Mouse (Mus musculus) cerebellum, adult 11 months (tissue): Measurements from ENCODE around the gene 1700066M21Rik.

Experiments used
- DNase-seq: peaks from one replicate; pipeline ENCODE4 v3.0.0; 2022

Gene 1700066M21Rik

DNA sequence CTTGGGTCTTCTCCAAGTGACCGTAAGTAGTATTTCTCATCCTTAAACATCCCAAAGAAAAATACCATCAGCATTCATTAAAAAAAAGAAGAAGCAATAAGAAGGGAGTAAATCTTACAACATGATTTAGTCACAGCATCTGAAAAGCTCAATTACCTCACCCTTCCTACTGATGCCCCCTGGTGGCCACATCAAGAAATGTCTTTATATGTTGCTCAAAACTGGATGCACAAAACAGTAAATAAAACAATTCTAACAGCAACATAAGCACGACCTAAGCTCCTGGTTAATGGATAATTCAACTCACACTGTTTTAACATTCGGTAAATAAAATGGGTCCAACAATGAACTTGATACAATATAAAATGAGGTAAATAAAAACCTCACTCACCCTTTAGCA is 16.6 kb downstream of the 1700066M21Rik start:
- DNase-seq, result peak; percentile 31

DNA sequence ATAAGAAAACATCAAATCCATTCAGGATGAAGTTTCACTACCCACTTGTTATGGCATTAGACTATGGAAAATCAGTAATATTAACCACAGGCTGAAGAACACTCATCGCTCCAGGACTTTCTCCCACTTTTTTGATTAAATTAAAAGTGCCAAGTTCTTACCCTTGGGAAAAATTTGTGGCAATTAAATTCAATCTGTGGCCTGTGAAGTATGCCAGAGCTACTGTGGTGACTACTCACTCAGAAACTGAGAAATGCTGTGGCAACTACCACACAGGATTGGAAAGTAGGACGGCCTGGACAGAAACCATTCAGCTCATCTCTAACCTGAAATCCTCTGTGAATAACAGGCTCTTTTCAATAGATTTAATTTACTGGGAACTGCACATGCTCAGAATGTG is 22.9 kb downstream of the 1700066M21Rik start:
- DNase-seq, result no peak

DNA sequence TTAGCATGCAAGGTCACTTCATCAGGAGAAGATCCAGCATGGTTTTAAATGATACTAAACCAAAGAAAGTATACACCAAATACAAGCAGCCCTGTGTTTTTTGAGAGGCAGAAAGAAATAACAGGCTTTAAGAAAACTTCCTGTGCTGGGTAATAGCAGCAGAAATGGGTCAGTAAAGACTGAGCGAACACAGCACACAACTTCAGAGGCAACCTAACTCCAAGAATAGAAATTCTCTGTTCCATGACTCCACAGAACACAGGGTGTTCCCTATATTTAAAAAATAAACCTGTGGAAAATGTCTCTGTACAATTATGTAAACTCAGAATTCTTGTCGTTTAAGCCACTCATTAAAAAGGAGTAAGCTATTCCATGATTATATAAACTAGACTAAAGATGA is 23.5 kb downstream of the 1700066M21Rik start:
- DNase-seq, result no peak

DNA sequence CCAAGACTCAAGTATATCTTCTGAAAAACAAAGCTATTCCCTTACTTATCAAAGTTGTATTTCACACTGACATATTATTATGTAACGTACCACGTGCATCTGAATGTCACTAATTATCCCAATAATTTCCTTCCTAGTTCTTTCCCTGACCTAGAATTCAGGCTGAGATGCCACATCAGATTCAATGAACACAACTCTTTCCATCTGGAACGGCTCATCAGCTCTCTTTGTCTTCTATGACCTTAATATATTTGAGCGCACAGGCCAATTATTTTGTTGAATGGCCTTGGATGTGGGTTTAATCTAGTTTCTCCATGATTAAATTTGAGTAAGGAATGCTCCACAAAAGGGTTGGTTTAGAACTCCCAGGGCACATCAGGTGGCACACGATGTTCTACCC is 24.7 kb downstream of the 1700066M21Rik start:
- DNase-seq, result no peak

DNA sequence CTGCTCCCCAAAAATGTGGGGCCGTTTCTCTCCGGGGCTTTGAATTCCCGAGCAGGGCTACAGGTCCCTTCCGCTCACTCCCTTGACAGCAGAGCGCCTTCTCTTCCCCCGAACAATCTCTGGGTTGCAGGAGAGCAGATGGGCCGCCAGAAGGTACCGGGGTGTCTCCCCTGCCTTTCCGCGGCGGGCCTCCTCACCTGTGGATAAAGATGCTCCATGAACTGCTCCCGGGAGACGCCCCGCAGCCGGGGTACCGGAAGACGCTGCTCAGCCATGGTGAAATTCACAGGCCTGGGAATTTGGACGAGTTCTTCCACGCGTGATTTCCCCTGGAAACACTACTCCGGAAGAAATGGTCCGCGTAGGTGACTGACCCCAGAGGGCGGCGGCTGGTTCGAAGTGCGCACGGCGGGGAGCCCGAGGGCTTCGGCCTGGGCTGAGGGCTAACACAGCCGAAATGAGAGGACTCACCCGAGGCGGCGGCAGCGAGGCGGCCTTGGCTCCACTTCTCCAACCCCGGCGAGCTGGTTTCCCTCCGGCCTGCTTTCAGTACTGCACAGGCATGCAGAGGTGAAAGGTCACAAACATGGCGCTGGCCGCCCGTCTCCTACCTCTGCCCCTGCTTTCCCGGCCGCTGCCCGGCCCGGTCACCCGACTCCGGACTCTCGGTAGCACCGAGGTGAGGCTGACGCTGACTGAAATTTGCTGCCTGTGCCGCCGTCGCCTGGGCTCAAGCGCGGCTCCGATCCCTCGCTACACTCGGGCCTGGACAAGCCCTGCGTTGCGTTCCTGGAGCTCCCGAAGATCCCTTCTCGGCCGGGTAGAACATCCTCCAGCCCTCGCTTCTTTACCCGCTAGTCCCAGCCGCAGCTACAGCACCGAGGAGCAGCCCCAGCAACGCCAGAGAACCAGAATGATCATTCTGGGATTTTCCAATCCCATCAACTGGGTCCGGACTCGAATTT is 29.0 kb downstream of the 1700066M21Rik start, which contains the start of the genes Maip1 and Tyw5:
Gene Maip1 (plus strand): TSS at position 142 of the 965 bp plus-strand sequence.
Gene Tyw5 (minus strand): TSS at position 915 of the 965 bp plus-strand sequence.
- DNase-seq, result peak; percentile 78

DNA sequence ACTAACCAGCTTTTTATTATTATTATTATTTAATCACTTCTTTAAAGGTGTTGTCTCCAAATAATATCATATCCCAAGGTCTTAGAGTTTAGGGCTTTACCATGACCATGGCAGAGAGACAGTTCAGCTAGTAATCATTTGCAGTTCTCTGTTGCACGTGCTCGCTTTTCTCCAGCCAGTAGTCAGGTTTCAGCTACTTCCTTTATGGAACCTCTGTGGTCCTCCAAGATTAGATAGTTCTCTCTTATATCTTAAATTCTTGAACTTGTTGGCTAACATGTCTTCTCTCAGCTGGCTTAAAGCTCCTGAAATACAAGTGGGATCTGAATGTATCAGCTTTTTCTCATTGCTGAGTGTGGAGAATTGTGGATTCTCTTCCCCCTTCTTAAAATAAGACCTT is 31.6 kb downstream of the 1700066M21Rik start:
- no peak for DNase-seq

DNA sequence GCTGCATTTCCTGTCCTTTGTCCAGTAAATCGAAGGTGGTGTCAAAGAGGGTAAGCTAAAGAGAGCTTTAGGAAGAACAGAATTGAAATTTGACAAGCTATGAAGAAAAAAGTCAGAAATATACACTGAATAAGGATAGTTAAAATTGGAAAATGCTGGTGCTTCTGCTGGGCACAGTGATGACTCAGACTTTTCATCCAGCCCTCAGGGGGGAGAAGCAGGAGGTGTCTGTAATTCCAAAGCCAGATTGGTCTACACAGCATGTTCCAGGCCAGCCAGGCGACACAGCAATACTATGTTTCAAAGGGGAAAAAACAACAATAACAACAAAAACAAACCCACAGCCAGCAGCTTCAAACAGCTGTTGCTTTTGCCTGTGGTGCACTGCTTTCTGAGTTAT is 36.0 kb downstream of the 1700066M21Rik start:
- DNase-seq, result no peak

DNA sequence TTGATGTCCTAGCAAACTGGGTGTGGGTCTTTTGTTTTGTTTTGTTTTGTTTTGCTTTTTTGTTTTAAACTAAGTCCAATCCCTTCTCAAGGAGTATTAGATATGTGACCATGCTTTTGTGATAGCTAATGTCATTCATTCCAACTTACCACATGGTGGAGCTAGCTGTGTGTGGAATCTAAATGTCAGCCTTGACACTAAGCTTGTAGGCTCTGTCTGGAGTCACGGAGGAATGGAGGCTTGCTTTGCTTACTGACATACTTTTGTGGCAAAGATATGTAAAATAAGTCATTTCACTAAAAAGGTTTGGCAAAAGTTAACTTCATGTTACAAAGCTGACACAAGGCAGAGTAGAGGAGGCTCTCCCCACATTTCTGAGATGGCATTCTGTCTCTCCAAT is 46.3 kb downstream of the 1700066M21Rik start:
- no peak for DNase-seq

DNA sequence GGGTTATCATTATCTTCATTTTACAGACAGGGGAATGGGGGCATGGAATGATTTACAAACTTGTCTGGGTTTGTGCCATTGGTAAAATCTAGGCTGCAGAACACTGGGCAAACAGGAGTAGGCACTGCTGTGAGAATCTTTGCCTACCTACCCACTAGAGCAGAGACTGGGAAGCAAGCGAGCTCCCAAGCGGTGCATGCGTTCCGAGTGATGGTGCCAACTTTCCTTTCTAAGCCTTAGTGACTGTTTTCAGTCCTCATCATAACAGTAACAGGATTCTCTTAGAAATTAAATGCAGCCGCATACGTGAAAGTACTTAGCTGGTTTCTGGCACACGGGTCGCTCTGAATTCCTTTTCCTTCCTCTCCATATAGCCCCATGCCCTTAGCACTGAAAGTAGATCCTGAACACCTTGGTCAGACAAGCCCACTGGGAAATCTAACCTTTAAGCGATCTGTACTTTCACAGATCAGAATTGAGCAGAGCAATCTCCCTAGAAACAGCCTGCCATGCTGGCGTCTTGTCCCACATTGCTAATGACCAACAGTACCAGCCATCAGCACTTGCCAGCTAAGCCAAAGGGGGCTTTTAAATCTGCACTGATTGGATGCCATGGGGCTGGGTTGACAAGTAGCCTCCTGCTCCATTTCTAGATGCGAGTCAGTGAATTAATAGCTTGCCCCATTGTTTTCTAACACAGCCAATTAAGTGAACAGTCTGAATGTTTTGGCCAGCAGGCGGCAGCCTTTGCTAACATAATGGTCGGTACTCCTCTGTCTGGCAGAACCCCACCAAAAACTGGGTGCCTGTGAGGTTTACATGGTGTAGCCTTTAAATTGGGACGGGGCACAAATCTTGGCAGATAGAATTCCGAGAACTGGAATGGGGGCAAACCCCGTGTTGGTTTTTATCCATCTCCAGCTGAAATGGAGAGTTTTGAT is 51.2 kb downstream of the 1700066M21Rik start:
- peak; percentile 64 for DNase-seq

DNA sequence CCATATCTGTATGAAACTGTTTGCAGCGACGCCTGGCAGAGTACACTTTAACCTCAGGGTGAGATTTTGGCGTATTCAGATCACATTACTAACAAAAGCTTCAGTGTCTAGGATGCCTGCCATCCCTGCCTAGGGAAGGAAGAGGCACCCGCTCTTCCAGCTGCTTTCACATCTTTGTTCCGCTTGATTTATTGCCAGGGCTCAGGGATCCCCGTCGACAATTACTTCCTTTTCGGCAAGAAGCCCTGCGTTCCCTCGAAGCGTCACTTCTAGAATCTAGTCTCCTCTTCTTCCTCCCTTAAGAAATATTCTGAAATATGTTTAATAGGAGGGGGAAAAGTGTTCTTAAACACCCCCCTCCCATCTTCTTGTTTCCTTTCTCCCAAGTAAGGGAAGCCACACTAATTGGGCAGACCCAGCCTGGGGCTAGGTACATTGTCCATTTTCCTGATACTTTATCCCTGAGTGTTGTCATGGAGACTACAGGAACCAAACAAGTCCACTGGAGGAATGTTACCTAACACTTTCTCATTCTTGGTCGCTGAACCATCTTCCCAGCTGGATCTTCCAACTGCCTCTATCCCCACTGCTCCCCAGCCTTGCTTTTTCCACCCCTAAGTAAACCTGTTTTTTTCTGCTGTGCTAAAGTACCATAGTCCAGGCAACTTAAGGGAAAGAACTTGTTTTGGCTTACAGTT is 52.5 kb downstream of the 1700066M21Rik start:
- no peak for DNase-seq

DNA sequence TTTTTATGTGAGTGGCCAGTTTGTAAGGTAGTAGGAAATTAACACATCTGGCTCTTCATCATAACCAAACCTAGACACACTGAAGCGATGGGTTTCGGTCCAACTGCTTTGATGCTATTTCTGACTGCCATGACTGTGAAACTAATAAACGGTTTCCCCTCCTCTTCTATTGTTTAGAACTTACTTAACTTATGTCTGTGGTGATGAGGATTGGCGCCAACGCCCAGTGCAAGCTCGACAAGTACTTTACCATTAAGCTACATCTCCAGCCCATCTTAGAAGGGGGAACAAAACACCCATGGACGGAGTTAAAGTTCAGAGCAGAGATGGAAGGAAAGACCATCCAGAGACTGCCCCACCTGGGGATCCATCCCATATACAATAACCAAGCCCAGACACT is 55.7 kb downstream of the 1700066M21Rik start:
- DNase-seq, result no peak
